Mouse (Mus musculus) midbrain, embryonic 11.5 days (tissue): ENCODE measurements around the gene Usp1. TPM values are rescaled to one million over a fixed set of nuclear protein-coding genes. Genes with fewer than 3 reads are reported as not detected.
"Not testable (repeated sequence)": the region's sequence is repeated elsewhere in the genome, so short reads cannot be mapped to it uniquely, and the experiment has no call there.

Experiments used
- ATAC-seq: fragments of 200-750 bp; cut with Nextera tagmentation; 2 replicates; pipeline ENCODE4 v1.8.0; 2017; ENCODE audit warnings: moderate TSS enrichment, moderate library complexity; ENCODE audit not compliant: low FRiP score
- DNase-seq: peaks from one replicate; pipeline ENCODE4 v3.0.0; 2015; ENCODE audit warnings: low spot score; ENCODE audit errors: missing footprints
- H3K27ac ChIP-seq: fragments of 300-500 bp; sonication (generic); 2 replicates; pipeline ENCODE4 v1.5.1; 2014; ENCODE audit warnings: low read depth, low read length
- H3K27me3 ChIP-seq: fragments of 300-500 bp; sonication (generic); 2 replicates; pipeline ENCODE4 v1.6.1; 2014; ENCODE audit warnings: mild to moderate bottlenecking, low read length, moderate library complexity, mixed read lengths; ENCODE audit not compliant: control insufficient read depth, insufficient read depth
- H3K36me3 ChIP-seq: fragments of 300-500 bp; sonication (generic); 2 replicates; pipeline ENCODE4 v1.6.1; 2014; ENCODE audit warnings: mild to moderate bottlenecking, low read length, moderate library complexity, mixed read lengths; ENCODE audit not compliant: control insufficient read depth, insufficient read depth
- H3K4me1 ChIP-seq: fragments of 300-500 bp; sonication (generic); 2 replicates; pipeline ENCODE4 v1.6.1; 2014; ENCODE audit warnings: low read length; ENCODE audit not compliant: control insufficient read depth, insufficient read depth
- H3K4me2 ChIP-seq: fragments of 300-500 bp; sonication (generic); 2 replicates; pipeline ENCODE4 v1.6.1; 2014; ENCODE audit warnings: mild to moderate bottlenecking, moderate library complexity
- H3K4me3 ChIP-seq: fragments of 300-500 bp; sonication (generic); 2 replicates; pipeline ENCODE4 v1.5.1; 2014; ENCODE audit warnings: low read depth, low read length
- H3K9ac ChIP-seq: fragments of 300-500 bp; sonication (generic); 2 replicates; pipeline ENCODE4 v1.6.1; 2014; ENCODE audit warnings: low read length
- H3K9me3 ChIP-seq: fragments of 300-500 bp; sonication (generic); 2 replicates; pipeline ENCODE4 v1.6.1; 2016; ENCODE audit warnings: low read length; ENCODE audit not compliant: control insufficient read depth
- WGBS: fragments of 180-500 bp; shearing (Covaris S2); extraction: QIAGEN DNeasy Blood & Tissue Kit; methylation state at CpG from one replicate; pipeline ENCODE4 v1.1.7; 2014; 5-methylcytosine and 5-hydroxymethylcytosine counted together
- polyA plus RNA-seq: library from polyadenylated mRNA; unstranded; fragments of >200 nt; fragmentation: Nextera tagmentation; extraction: Ambion mirVana; gene quantifications from 2 replicates; pipeline ENCODE4 v1.2.1, GENCODE M21; 2014

Gene Usp1
- polyA plus RNA-seq, 1 experiment from 2014 or later, result 135 TPM

DNA sequence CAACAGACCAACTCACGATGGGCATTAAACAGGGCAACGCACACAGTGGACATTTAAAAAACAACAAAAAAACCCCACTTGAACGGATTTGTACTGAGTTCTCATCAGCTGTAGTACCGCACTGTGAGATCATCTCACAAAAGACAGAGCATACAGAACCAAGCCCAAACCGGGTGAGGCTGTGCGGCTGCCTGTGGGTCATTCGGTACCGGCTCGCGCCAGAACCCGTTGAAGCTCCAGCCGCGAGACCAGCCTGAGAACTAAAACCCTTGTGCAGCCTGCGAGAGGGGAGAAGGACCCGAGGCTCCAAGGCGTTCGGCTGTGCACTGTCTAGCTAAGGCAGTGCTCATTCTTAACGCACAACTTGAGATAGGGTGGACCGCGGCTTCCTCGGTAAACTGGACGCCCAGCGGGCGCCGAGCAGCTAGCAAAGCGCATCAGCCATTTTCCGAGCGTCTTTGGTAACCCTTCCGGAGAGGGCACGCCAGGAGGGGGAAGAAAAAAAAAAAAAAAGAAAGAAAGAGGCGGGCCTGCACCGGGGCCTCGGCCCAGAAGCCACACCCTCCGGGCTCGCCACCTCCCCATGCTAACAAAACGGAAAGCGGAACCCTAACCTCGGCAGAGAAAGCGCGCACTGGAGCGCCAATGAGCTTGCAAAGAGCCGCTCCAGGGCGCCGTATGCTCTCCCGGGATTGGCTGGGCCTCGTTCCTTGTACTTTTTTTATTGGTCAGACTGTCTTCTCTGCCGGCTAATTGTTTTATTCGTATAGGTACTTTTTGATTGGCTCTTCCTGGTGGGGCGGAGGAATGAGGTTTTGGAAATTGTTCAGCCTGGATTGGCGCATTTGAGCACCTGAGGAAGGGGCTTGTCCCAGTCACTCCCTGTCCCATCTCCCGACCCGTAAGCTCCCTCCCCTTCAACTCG is 705 bp upstream of the Usp1 start:
- peak overlapping the region; percentile 94 for H3K9ac ChIP-seq
- under 1% methylated on average over 52 of the region's 53 CpGs for WGBS
- H3K27ac ChIP-seq, result peak overlapping the region; percentile 98
- peak; percentile 97 for DNase-seq
- peak; percentile 95 for ATAC-seq
- H3K9me3 ChIP-seq, result no peaks in the 10 kb centered on the region
- H3K4me1 ChIP-seq, result peaks cover 18% of the 10 kb centered on the region
- no peaks in the 10 kb centered on the region for H3K27me3 ChIP-seq
- H3K4me3 ChIP-seq, result peak overlapping the region; percentile 83
- peak overlapping the region; percentile 70 for H3K4me2 ChIP-seq
- no peaks in the 10 kb centered on the region for H3K36me3 ChIP-seq

- H3K4me1 ChIP-seq, result peaks cover 18% of the 10 kb centered on the region
- peak overlapping the region; percentile 83 for H3K4me3 ChIP-seq
- DNase-seq, result peak; percentile 93
- peak overlapping the region; percentile 96 for H3K9ac ChIP-seq
- H3K36me3 ChIP-seq, result no peaks in the 10 kb centered on the region
- H3K4me2 ChIP-seq, result peak overlapping the region; percentile 70
- H3K27me3 ChIP-seq, result no peaks in the 10 kb centered on the region
- WGBS, result under 1% methylated on average over 50 of the region's 66 CpGs
- peak overlapping the region; percentile 98 for H3K27ac ChIP-seq
- no peaks in the 10 kb centered on the region for H3K9me3 ChIP-seq
- peak; percentile 34; the same call in 1 of the 2 replicates for ATAC-seq
These were observed 678 bp downstream of the Usp1 start for GRCm38 (mm10) chr4:98924071-98924905.

- Histone ChIP-seq H3K4me3 (peak overlapping the region; percentile 83), H3K36me3 (no peaks in the 10 kb centered on the region), H3K27ac (no peak overlapping the region), H3K4me1 (peaks cover 18% of the 10 kb centered on the region), H3K9ac (peak overlapping the region; percentile 96), H3K9me3 (no peaks in the 10 kb centered on the region), H3K27me3 (no peaks in the 10 kb centered on the region), H3K4me2 (peak overlapping the region; percentile 70)
- peak; percentile 88 for DNase-seq
- ATAC-seq, result no peak
- WGBS, result 3% methylated on average over 2 of the region's 2 CpGs
These were observed 1.2 kb downstream of the Usp1 start for GRCm38 (mm10) chr4:98924906-98925178.

- Histone ChIP-seq H3K27me3 (no peaks in the 10 kb centered on the region), H3K9me3 (no peaks in the 10 kb centered on the region), H3K4me3 (peak overlapping the region; percentile 83), H3K36me3 (no peaks in the 10 kb centered on the region), H3K9ac (peak overlapping the region; percentile 96), H3K4me2 (peak overlapping the region; percentile 70), H3K27ac (no peak overlapping the region), H3K4me1 (peaks cover 18% of the 10 kb centered on the region)
- peak; percentile 83 for DNase-seq
- ATAC-seq, result no peak
- WGBS, result 29% methylated on average over 6 of the region's 6 CpGs
These were observed 1.7 kb downstream of the Usp1 start for GRCm38 (mm10) chr4:98925250-98925781.

GRCm38 (mm10) chr4:98936036-98936435 is 12.4 kb downstream of the Usp1 start:
- H3K9ac ChIP-seq, result no peak overlapping the region
- ATAC-seq, result no peak
- H3K27ac ChIP-seq, result no peak overlapping the region
- WGBS, result 90% methylated on average over 6 of the region's 6 CpGs
- H3K4me3 ChIP-seq, result no peak overlapping the region
- peaks cover 23% of the 10 kb centered on the region for H3K36me3 ChIP-seq
- H3K27me3 ChIP-seq, result no peaks in the 10 kb centered on the region
- no peaks in the 10 kb centered on the region for H3K4me1 ChIP-seq
- no peak overlapping the region for H3K4me2 ChIP-seq
- no peaks in the 10 kb centered on the region for H3K9me3 ChIP-seq
- no peak for DNase-seq

GRCm38 (mm10) chr4:98938210-98938609 is 14.6 kb downstream of the Usp1 start:
- not testable (repeated sequence) for H3K9me3 ChIP-seq, H3K4me2 ChIP-seq, DNase-seq, H3K9ac ChIP-seq, H3K27ac ChIP-seq, H3K4me3 ChIP-seq, H3K4me1 ChIP-seq, ATAC-seq, H3K27me3 ChIP-seq
- 96% methylated on average over 6 of the region's 6 CpGs for WGBS
- H3K36me3 ChIP-seq, result peaks cover 26% of the 10 kb centered on the region

DNA sequence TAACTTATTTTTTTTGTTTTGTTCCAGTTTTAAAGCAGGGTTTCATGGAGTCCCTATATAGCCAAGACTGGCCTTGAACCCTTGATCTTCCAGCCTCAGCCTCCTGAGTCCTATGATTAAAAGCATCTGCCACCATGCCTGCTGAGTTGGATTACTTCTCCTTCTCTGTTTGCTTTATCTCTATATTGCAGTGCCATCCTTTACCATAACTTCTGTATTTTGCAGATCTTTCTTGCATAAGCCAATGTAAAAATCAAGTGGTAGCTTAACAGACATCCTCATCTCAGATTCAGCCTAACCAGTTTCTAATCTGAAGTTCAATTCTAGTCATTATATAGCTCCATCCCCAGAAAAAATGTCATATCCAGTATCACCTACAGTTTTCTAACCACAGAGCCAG is 27.0 kb downstream of the Usp1 start:
- Histone ChIP-seq H3K27ac (no peak overlapping the region), H3K27me3 (no peaks in the 10 kb centered on the region), H3K4me2 (no peak overlapping the region), H3K36me3 (peaks cover 2% of the 10 kb centered on the region; the same call in 1 of the 2 replicates), H3K9ac (no peak overlapping the region), H3K9me3 (no peaks in the 10 kb centered on the region), H3K4me3 (no peak overlapping the region), H3K4me1 (no peaks in the 10 kb centered on the region)
- no peak for ATAC-seq
- no peak for DNase-seq

DNA sequence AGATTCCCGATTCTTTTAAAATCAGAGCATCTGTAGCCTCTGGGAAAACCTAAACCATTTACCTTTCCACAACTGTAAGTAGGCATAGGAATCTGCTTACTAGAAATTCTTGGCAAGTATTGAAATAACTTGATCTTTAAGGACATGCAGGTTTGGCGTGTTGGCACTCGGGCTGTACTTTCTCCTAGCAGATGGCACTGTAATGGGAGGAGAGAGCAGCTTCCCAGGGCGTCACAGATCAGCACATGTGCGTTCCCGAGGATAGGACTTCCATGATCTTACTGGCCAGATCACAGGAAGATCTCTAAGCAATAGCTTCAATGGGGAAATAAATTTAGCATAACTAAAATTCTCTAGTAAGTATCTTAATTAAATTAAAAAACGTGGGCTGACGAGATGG is 32.4 kb downstream of the Usp1 start:
- ATAC-seq (no peak), DNase-seq (no peak)
- no peak overlapping the region for H3K9ac ChIP-seq
- no peak overlapping the region for H3K27ac ChIP-seq
- no peaks in the 10 kb centered on the region for H3K9me3 ChIP-seq
- H3K27me3 ChIP-seq, result no peaks in the 10 kb centered on the region
- no peak overlapping the region for H3K4me2 ChIP-seq
- no peak overlapping the region for H3K4me3 ChIP-seq
- H3K4me1 ChIP-seq, result no peaks in the 10 kb centered on the region
- peaks cover 13% of the 10 kb centered on the region for H3K36me3 ChIP-seq
- WGBS, result 94% methylated on average over 8 of the region's 8 CpGs

DNA sequence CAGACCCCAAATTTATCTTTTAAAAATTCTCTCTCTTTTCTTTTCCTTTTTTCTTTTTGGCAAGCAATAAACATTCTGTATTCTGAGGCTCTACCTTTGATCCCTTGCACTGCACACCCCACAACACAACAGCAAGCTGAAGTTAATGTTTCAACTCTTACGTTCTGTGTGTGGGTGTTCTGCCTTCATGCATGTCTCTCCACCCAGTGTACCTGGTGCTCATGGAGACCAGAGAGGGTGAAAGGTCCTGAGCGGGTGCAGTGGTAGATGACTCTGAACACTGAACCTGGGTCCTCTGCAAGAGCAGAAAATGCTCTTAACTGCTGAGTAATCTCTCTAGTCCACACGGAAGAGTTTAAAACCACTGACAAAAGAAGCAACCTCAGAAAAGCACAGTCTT is 36.6 kb downstream of the Usp1 start:
- H3K27ac ChIP-seq, result no peak overlapping the region
- H3K4me1 ChIP-seq, result no peaks in the 10 kb centered on the region
- no peak for DNase-seq
- no peak overlapping the region for H3K9ac ChIP-seq
- no peak for ATAC-seq
- H3K4me3 ChIP-seq, result no peak overlapping the region
- peaks cover 10% of the 10 kb centered on the region for H3K36me3 ChIP-seq
- no peak overlapping the region for H3K4me2 ChIP-seq
- H3K9me3 ChIP-seq, result no peaks in the 10 kb centered on the region
- 90% methylated on average over 3 of the region's 3 CpGs for WGBS
- H3K27me3 ChIP-seq, result no peaks in the 10 kb centered on the region
